Mouse (Mus musculus) cerebellum, adult 2 months (tissue): ENCODE results near the gene Tdo2.

ENCODE experiments used
- CTCF ChIP-seq: fragments of 200-500 bp; IDR thresholded peaks from 2 replicates; pipeline ENCODE4 v1.5.1; 2011; ENCODE audit warnings: low read depth, mild to moderate bottlenecking, control low read depth, low read length, moderate library complexity, borderline replicate concordance; ENCODE audit not compliant: insufficient read depth
- POLR2A ChIP-seq: fragments of 200-500 bp; IDR thresholded peaks from 2 replicates; pipeline ENCODE4 v1.6.1; 2011; ENCODE audit warnings: low read length, control low read depth, borderline replicate concordance; ENCODE audit not compliant: insufficient read depth

DNA sequence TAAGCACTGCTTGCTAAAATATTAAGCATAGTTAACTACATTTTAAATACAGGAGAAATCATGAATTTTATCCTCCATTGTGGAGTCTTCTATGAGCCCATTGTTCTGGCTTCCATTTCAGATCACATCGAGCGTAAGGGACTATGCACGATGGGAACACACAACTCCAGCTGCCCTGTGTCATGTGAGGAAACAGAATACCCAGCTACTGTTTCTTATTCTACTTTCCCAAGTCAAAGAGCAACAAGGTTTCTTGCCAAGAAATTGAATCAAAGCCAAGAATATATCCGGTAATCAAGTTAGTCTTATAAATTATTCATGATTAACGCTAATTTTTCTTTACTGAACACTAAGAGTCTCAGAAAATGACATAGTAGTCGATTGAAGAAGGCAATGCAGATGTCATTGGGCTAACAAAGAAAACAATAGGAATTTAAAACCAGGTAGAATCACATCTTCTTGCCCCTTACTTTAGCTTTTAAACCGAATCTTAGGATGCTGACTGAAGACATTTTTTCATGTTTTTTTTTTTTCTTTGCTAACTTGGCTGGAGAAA lies 38.2 kb upstream of the Tdo2 start:
- no peak for TF ChIP-seq CTCF
- TF ChIP-seq POLR2A: no peak
